Comparison of ENCODE assay signal across 14 mouse cellular contexts in genomic region chr2:76109653-76110052, GRCm38 (mm10).
DNase-seq lines count a peak whose midpoint lies in the region; ATAC-seq and TF ChIP-seq lines count a peak whose summit lies in the region.
"Had no signal": no experiment of that assay in that cellular context is flagged by ENCODE, and none has a peak within 500 bp of the region (broad histone marks: within the 10 kb centered on the region; RNA-seq: fewer than 3 reads in every experiment).

No protein-coding gene starts in this region.

- ATAC-seq in kidney, embryonic 15.5 days (replicated peaks; ENCODE audit: low FRiP score) = no peak
- ATAC-seq in G1E (ENCODE audit: extremely low read depth, insufficient number of reproducible peaks, low FRiP score, poor library complexity, severe bottlenecking) = peak; percentile 73
- ATAC-seq in granulocyte monocyte progenitor cell, adult 5-6 weeks (replicated peaks; ENCODE audit: poor library complexity, severe bottlenecking) = peak; percentile 42
- no peak for ATAC-seq in liver, embryonic 14.5 days (ENCODE audit: insufficient read depth)
- ATAC-seq: activated CD4-positive, CD25-positive, alpha-beta regulatory T cell, adult 4 months had no signal

- H3K4me1 ChIP-seq in kidney, embryonic 15.5 days = peaks cover 36% of the 10 kb centered on the region
- H3K4me1 ChIP-seq in G1E (ENCODE audit: insufficient read depth, low read depth, low read length) = peaks cover 13% of the 10 kb centered on the region
- H3K4me1 ChIP-seq in liver, embryonic 14.5 days (replicated peaks; ENCODE audit: control insufficient read depth in 2 of 2, insufficient read depth in 2 of 2, low read length in 1 of 2) = no peaks in the 10 kb centered on the region

- no peak for TF ChIP-seq CTCF in G1E (IDR thresholded peaks at IDR 0.05; ENCODE audit: low read depth, low read length)
- TF ChIP-seq CTCF in liver, embryonic 14.5 days (IDR thresholded peaks at IDR 0.05; ENCODE audit: low read depth) = no peak

- no peak overlapping the region for H3K4me2 ChIP-seq in kidney, embryonic 15.5 days
- 0 out of 2 replicates have a peak overlapping the region, but pooled peaks have one; percentile 3 for H3K4me2 ChIP-seq in liver, embryonic 14.5 days (ENCODE audit: low read depth)

- TF ChIP-seq EP300 in liver, embryonic 14.5 days (IDR thresholded peaks at IDR 0.05; ENCODE audit: low read depth) = no peak

- H3K36me3 ChIP-seq in kidney, embryonic 15.5 days = no peaks in the 10 kb centered on the region
- H3K36me3 ChIP-seq in G1E (replicated peaks) = no peaks in the 10 kb centered on the region
- no peaks in the 10 kb centered on the region for H3K36me3 ChIP-seq in liver, embryonic 14.5 days (replicated peaks; ENCODE audit: control insufficient read depth, insufficient read depth, low read depth)

- no peak overlapping the region for H3K9ac ChIP-seq in kidney, embryonic 15.5 days
- H3K9ac ChIP-seq in liver, embryonic 14.5 days (replicated peaks) = no peak overlapping the region

- H3K9me3 ChIP-seq in kidney, embryonic 15.5 days (replicated peaks) = no peaks in the 10 kb centered on the region
- no peaks in the 10 kb centered on the region for H3K9me3 ChIP-seq in G1E (replicated peaks)
- no peaks in the 10 kb centered on the region for H3K9me3 ChIP-seq in liver, embryonic 14.5 days (ENCODE audit: control insufficient read depth, low read length)

- DNase-seq in kidney, adult 9 months = no peak
- DNase-seq in G1E (ENCODE audit: low spot score) (no peak), adipocyte (ENCODE audit: low spot score) (no peak)
- DNase-seq in liver, embryonic 14.5 days (ENCODE audit: low read depth in 3 of 3, low spot score in 3 of 3) = no peak
- DNase-seq in left cerebral cortex, postnatal 4 days = no peak
- no peak for DNase-seq in cerebellum, adult 11 months
- DNase-seq: cerebellum, postnatal 25 days; kidney, postnatal 36 days; spleen, adult 18-20 months; thymus, postnatal 14 days had no signal

- no peak overlapping the region for H3K4me3 ChIP-seq in kidney, embryonic 15.5 days (replicated peaks)
- H3K4me3 ChIP-seq in G1E (ENCODE audit: low read depth, low read length) = peak overlapping the region; percentile 56; the same call in 1 of the 2 replicates
- no peak overlapping the region for H3K4me3 ChIP-seq in liver, embryonic 14.5 days (ENCODE audit: insufficient read depth in 1 of 2, low read depth in 2 of 2, low read length in 2 of 2)

- peak overlapping the region; percentile 49; the same call in 1 of the 2 replicates for H3K27ac ChIP-seq in kidney, embryonic 15.5 days
- no peak overlapping the region for H3K27ac ChIP-seq in liver, embryonic 14.5 days

- H3K27me3 ChIP-seq in kidney, embryonic 15.5 days = 0 out of 2 replicates have a peak, but pooled peaks cover 4% of the 10 kb centered on the region
- H3K27me3 ChIP-seq in G1E (ENCODE audit: insufficient read depth, low read length) = peaks cover 32% of the 10 kb centered on the region
- no peaks in the 10 kb centered on the region for H3K27me3 ChIP-seq in liver, embryonic 14.5 days (ENCODE audit: control insufficient read depth, insufficient read depth, low read length)
- H3K27me3 ChIP-seq: CH12.LX had no signal

- intact Hi-C loops in left cerebral cortex, postnatal 4 days (cut with DNase I) = loop anchor here (10.0 kb wide), 2 partner anchors 505 to 1415 kb away; partner anchors contain the start of genes Hoxd10 and Hoxd9

- 36% methylated on average over 8 of the region's 8 CpGs for WGBS in kidney, embryonic 15.5 days
- WGBS in liver, embryonic 14.5 days (ENCODE audit: insufficient replicate concordance) = 13% methylated on average over 8 of the region's 8 CpGs

Comparison
In these comparisons a context has a peak if more than half of its experiments do, and no peak if none do; other contexts are left out.
1. ATAC-seq: peak in G1E (single experiment) and granulocyte monocyte progenitor cell, adult 5-6 weeks (single experiment); none in kidney, embryonic 15.5 days (single experiment) and liver, embryonic 14.5 days (single experiment).